Mouse (Mus musculus) small intestine, adult 2 months (tissue): ENCODE measurements at regions not wholly inside any gene's neighbourhood (a gene's known extent, or its start where the extent isn't known, plus 50 kb on each side); places are given as distances from the start of the nearest gene placed in this dataset.

Experiments used
- H3K27ac ChIP-seq: fragments of 200-500 bp; 2 replicates; pipeline ENCODE4 v1.5.1; 2012; ENCODE audit warnings: low read depth, low read length, control low read depth, inconsistent platforms; ENCODE audit not compliant: insufficient read depth
- H3K27me3 ChIP-seq: fragments of 200-500 bp; 2 replicates; pipeline ENCODE4 v1.6.1; 2012; ENCODE audit warnings: mild to moderate bottlenecking, moderate library complexity, low read length, inconsistent platforms; ENCODE audit not compliant: control insufficient read depth, insufficient read depth
- H3K36me3 ChIP-seq: fragments of 200-500 bp; 2 replicates; pipeline ENCODE4 v1.6.1; 2012; ENCODE audit warnings: mild to moderate bottlenecking, low read length, control low read depth, inconsistent platforms; ENCODE audit not compliant: control insufficient read depth, insufficient read depth
- H3K4me1 ChIP-seq: fragments of 200-500 bp; 2 replicates; pipeline ENCODE4 v1.6.1; 2012; ENCODE audit warnings: low read length, inconsistent platforms, mixed read lengths; ENCODE audit not compliant: control insufficient read depth, insufficient read depth, insufficient read length
- H3K4me3 ChIP-seq: fragments of 200-500 bp; 2 replicates; pipeline ENCODE4 v1.5.1; 2012; ENCODE audit warnings: low read depth, mild to moderate bottlenecking, control low read depth, inconsistent platforms, low read length, moderate library complexity
- CTCF ChIP-seq: fragments of 200-500 bp; IDR thresholded peaks from 2 replicates; pipeline ENCODE4 v1.5.1; 2012; ENCODE audit warnings: low read depth, mild to moderate bottlenecking, control low read depth, inconsistent platforms, low read length, moderate library complexity, mixed read lengths; ENCODE audit not compliant: insufficient replicate concordance, insufficient read length; ENCODE audit errors: extremely low read depth
- POLR2A ChIP-seq: fragments of 200-500 bp; IDR thresholded peaks from 2 replicates; pipeline ENCODE4 v1.6.1; 2012; ENCODE audit warnings: low read depth, mild to moderate bottlenecking, control low read depth, inconsistent platforms, low read length, moderate library complexity
- WGBS: fragments of 180-500 bp; shearing (Covaris S2); methylation state at CpG from one replicate; pipeline ENCODE4 v1.1.7; 2018; 5-methylcytosine and 5-hydroxymethylcytosine counted together

DNA sequence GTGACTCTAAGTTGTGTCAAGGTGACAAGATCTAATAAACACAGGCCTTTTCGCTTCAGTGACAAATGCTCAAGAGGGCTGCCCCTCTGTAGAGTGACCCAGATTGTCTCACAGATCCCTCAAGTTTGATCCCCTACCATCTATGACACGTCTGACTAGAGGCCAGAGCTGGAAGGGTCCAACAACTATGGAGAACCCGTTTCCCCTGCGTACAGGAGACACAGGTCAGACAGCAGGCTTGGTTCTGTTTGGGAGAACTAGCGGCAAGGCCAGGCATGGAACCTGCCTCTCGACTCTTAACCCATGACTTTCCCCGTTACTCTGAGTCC lies 68.1 kb downstream of the Gm11983 start:
- TF ChIP-seq POLR2A, result no peak
- no peak for TF ChIP-seq CTCF
- H3K4me3 ChIP-seq, result no peak overlapping the region
- H3K27me3 ChIP-seq, result no peaks in the 10 kb centered on the region
- H3K36me3 ChIP-seq, result no peaks in the 10 kb centered on the region
- no peak overlapping the region for H3K27ac ChIP-seq
- no peaks in the 10 kb centered on the region for H3K4me1 ChIP-seq
- 78% methylated on average over 7 of the region's 7 CpGs for WGBS

DNA sequence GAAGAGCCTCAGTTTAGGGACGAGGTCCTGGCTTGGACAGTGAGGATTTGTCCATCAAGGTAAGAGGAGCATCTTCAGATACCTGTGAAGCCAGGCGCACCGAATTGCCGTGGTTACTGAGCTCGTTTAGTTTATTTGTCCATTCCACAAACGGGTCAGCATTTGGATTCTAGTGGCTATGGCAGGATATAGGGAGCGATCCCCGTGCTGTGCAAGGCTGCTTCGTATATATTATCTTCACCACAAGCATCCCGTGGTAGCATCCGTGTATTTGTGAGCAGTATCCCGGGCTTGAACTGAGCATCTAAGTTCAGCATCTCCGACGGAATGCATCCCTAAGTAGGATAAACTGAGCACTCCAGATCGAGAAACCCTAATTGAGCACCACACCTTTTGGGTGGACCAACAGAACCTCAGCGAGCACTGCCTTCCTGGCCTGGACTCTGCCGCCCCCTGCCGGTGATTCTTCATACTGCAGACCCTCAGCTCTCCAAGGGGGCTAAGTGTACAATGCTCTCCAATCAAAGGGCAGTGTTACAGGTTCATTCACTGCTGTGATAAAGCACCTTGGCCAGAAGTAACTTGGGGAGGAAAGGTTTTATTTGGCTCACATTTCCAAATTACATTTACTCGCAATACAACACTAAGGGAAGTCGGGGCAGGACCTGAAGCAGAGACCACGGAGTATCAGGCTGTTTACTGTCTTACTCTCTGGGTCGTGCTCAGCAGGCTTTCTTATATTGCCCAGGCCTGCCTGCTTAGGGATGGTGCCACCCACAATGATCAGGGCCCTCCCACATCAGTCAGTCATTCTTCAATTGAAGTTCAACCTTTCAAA lies 68.6 kb downstream of the Gm11983 start:
- H3K27me3 ChIP-seq, result no peaks in the 10 kb centered on the region
- H3K36me3 ChIP-seq, result no peaks in the 10 kb centered on the region
- TF ChIP-seq POLR2A (no peak), CTCF (peak; percentile 92)
- H3K27ac ChIP-seq, result no peak overlapping the region
- no peaks in the 10 kb centered on the region for H3K4me1 ChIP-seq
- H3K4me3 ChIP-seq, result no peak overlapping the region
- WGBS, result 49% methylated on average over 22 of the region's 22 CpGs

GRCm38 (mm10) chr11:6766725-6767124 lies 70.7 kb downstream of the Gm11983 start:
- TF ChIP-seq POLR2A, result no peak
- no peak for TF ChIP-seq CTCF
- Histone ChIP-seq H3K4me1 (no peaks in the 10 kb centered on the region), H3K36me3 (no peaks in the 10 kb centered on the region), H3K27me3 (no peaks in the 10 kb centered on the region), H3K27ac (no peak overlapping the region), H3K4me3 (no peak overlapping the region)
- WGBS, result 64% methylated on average over 7 of the region's 7 CpGs

GRCm38 (mm10) chr11:6765333-6765957 lies 72.0 kb downstream of the Gm11983 start:
- H3K36me3 ChIP-seq, result no peaks in the 10 kb centered on the region
- H3K27me3 ChIP-seq, result no peaks in the 10 kb centered on the region
- H3K4me3 ChIP-seq, result no peak overlapping the region
- no peak overlapping the region for H3K27ac ChIP-seq
- no peaks in the 10 kb centered on the region for H3K4me1 ChIP-seq
- 79% methylated on average over 5 of the region's 5 CpGs for WGBS
- TF ChIP-seq CTCF (no peak), POLR2A (no peak)

- Histone ChIP-seq H3K36me3 (no peaks in the 10 kb centered on the region), H3K27ac (no peak overlapping the region), H3K4me1 (no peaks in the 10 kb centered on the region), H3K4me3 (no peak overlapping the region), H3K27me3 (no peaks in the 10 kb centered on the region)
- TF ChIP-seq CTCF, result no peak
- no peak for TF ChIP-seq POLR2A
- 84% methylated on average over 3 of the region's 3 CpGs for WGBS
Measured at GRCm38 (mm10) chr11:6764186-6764585, 73.3 kb downstream of the Gm11983 start.

DNA sequence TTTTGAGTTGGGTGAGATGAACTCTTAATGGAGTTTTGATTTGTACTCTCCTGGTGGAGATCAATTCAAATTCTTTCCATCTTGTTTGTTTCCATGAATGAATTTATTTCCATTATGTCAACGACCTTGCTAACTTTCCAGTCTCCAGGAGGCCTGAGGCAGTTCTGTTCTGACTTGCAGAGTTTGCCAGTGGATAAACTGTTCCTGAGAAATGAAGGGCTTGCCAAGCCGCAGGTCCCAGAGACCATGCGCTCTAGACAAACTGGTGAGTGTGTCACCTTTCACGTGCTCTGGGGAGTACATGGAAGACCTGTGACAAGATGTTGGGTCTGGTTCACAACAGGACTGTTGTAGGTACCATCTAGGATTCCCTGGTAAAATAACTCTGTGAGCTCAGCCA lies 74.5 kb downstream of the Gm11983 start:
- Histone ChIP-seq H3K4me1 (no peaks in the 10 kb centered on the region), H3K36me3 (no peaks in the 10 kb centered on the region), H3K4me3 (no peak overlapping the region), H3K27ac (no peak overlapping the region), H3K27me3 (no peaks in the 10 kb centered on the region)
- 68% methylated on average over 4 of the region's 4 CpGs for WGBS
- TF ChIP-seq CTCF, result no peak
- no peak for TF ChIP-seq POLR2A

- Histone ChIP-seq H3K4me3 (no peak overlapping the region), H3K36me3 (no peaks in the 10 kb centered on the region), H3K27me3 (no peaks in the 10 kb centered on the region), H3K4me1 (no peaks in the 10 kb centered on the region), H3K27ac (no peak overlapping the region)
- 69% methylated on average over 11 of the region's 11 CpGs for WGBS
- TF ChIP-seq CTCF, result no peak
- TF ChIP-seq POLR2A, result no peak
Measured at GRCm38 (mm10) chr11:6761876-6762628, 75.4 kb downstream of the Gm11983 start.
